Mouse (Mus musculus) embryonic facial prominence, embryonic 13.5 days (tissue): ENCODE results near the gene Abcc6. TPM values are rescaled to one million over a fixed set of nuclear protein-coding genes. Genes with fewer than 3 reads are reported as not detected.

Experiments
- ATAC-seq: fragments of 200-750 bp; cut with Nextera tagmentation; 2 replicates; pipeline ENCODE4 v1.8.0; 2017; ENCODE audit warnings: low read depth; ENCODE audit not compliant: insufficient number of reproducible peaks, insufficient read depth, low FRiP score, low TSS enrichment
- H3K27ac ChIP-seq: fragments of 300-500 bp; sonication (generic); 2 replicates; pipeline ENCODE4 v1.5.1; 2015; ENCODE audit warnings: moderate library complexity, mild to moderate bottlenecking, inconsistent platforms
- H3K27me3 ChIP-seq: fragments of 300-500 bp; sonication (generic); 2 replicates; pipeline ENCODE4 v1.6.1; 2015; ENCODE audit warnings: mild to moderate bottlenecking, inconsistent platforms
- H3K36me3 ChIP-seq: fragments of 300-500 bp; sonication (generic); 2 replicates; pipeline ENCODE4 v1.6.1; 2015; ENCODE audit warnings: mild to moderate bottlenecking, inconsistent platforms
- H3K4me1 ChIP-seq: fragments of 300-500 bp; sonication (generic); 2 replicates; pipeline ENCODE4 v1.6.1; 2015; ENCODE audit warnings: inconsistent platforms
- H3K4me2 ChIP-seq: fragments of 300-500 bp; sonication (generic); 2 replicates; pipeline ENCODE4 v1.6.1; 2015; ENCODE audit warnings: moderate library complexity, mild to moderate bottlenecking, inconsistent platforms
- H3K4me3 ChIP-seq: fragments of 300-500 bp; sonication (generic); 2 replicates; pipeline ENCODE4 v1.5.1; 2015; ENCODE audit warnings: mild to moderate bottlenecking, inconsistent platforms
- H3K9ac ChIP-seq: fragments of 300-500 bp; sonication (generic); 2 replicates; pipeline ENCODE4 v1.6.1; 2015; ENCODE audit warnings: mild to moderate bottlenecking, inconsistent platforms
- H3K9me3 ChIP-seq: fragments of 300-500 bp; sonication (generic); 2 replicates; pipeline ENCODE4 v1.6.1; 2016; ENCODE audit warnings: inconsistent platforms
- WGBS: fragments of 180-500 bp; shearing (Covaris S2); methylation state at CpG from one replicate; pipeline ENCODE4 v1.1.7; 2015; ENCODE audit warnings: mixed read lengths; 5-methylcytosine and 5-hydroxymethylcytosine counted together
- polyA plus RNA-seq: library from polyadenylated mRNA; unstranded; fragments of >200 nt; fragmentation: Nextera tagmentation; extraction: Ambion mirVana; gene quantifications from 2 replicates; pipeline ENCODE4 v1.2.1, GENCODE M21; 2015

Abcc6 gene
- 0.25 TPM in 2 replicates for polyA plus RNA-seq

GRCm38 (mm10) chr7:46030145-46030488, at the start of gene Abcc6:
Gene Abcc6 (minus strand): TSS chr7:46030302.
- H3K4me2 ChIP-seq = peak within 1 kb of the TSS; percentile 45
- no peak within 1 kb of the TSS for H3K27ac ChIP-seq
- WGBS = 7% methylated on average over 11 of the region's 11 CpGs
- peaks cover 5% of the 10 kb centered on the region; the same call in 1 of the 2 replicates for H3K27me3 ChIP-seq
- H3K4me1 ChIP-seq = peaks cover 23% of the 10 kb centered on the region
- H3K9ac ChIP-seq = peak within 1 kb of the TSS; percentile 60
- no peaks in the 10 kb centered on the region for H3K9me3 ChIP-seq
- H3K36me3 ChIP-seq = no peaks in the 10 kb centered on the region
- ATAC-seq = no peak
- peak within 1 kb of the TSS; percentile 6; the same call in 1 of the 2 replicates for H3K4me3 ChIP-seq

- WGBS = 91% methylated on average over 12 of the region's 12 CpGs
- H3K4me2 ChIP-seq = no peak overlapping the region
- H3K27ac ChIP-seq = no peak overlapping the region
- peaks cover 96% of the 10 kb centered on the region for H3K36me3 ChIP-seq
- H3K9me3 ChIP-seq = no peaks in the 10 kb centered on the region
- no peak for ATAC-seq
- no peaks in the 10 kb centered on the region for H3K4me1 ChIP-seq
- no peak overlapping the region for H3K4me3 ChIP-seq
- H3K27me3 ChIP-seq = no peaks in the 10 kb centered on the region
- H3K9ac ChIP-seq = 0 out of 2 replicates have a peak overlapping the region, but pooled peaks have one; percentile 21
These were observed 47.6 kb upstream of the Abcc6 start for GRCm38 (mm10) chr7:46077675-46078074.

- H3K9me3 ChIP-seq = no peaks in the 10 kb centered on the region
- no peak for ATAC-seq
- WGBS = 83% methylated on average over 7 of the region's 7 CpGs
- H3K27me3 ChIP-seq = no peaks in the 10 kb centered on the region
- H3K36me3 ChIP-seq = peaks cover 96% of the 10 kb centered on the region
- H3K9ac ChIP-seq = no peak overlapping the region
- no peaks in the 10 kb centered on the region for H3K4me1 ChIP-seq
- no peak overlapping the region for H3K27ac ChIP-seq
- H3K4me3 ChIP-seq = no peak overlapping the region
- no peak overlapping the region for H3K4me2 ChIP-seq
These were observed 46.7 kb upstream of the Abcc6 start for GRCm38 (mm10) chr7:46076844-46077243.

GRCm38 (mm10) chr7:46068831-46069230, 38.7 kb upstream of the Abcc6 start:
- Histone ChIP-seq H3K4me3 (no peak overlapping the region), H3K36me3 (peaks cover 93% of the 10 kb centered on the region)
- no peak for ATAC-seq

GRCm38 (mm10) chr7:46063296-46063695, 33.2 kb upstream of the Abcc6 start:
- Histone ChIP-seq H3K9ac (no peak overlapping the region), H3K4me2 (no peak overlapping the region), H3K27ac (no peak overlapping the region), H3K4me3 (no peak overlapping the region), H3K27me3 (no peaks in the 10 kb centered on the region), H3K36me3 (peaks cover 93% of the 10 kb centered on the region), H3K4me1 (no peaks in the 10 kb centered on the region), H3K9me3 (no peaks in the 10 kb centered on the region)
- no peak for ATAC-seq
- 93% methylated on average over 6 of the region's 6 CpGs for WGBS

More at GRCm38 (mm10) chr7:46068831-46069230, 38.7 kb upstream of the Abcc6 start:
- H3K9me3 ChIP-seq = no peaks in the 10 kb centered on the region
- no peak overlapping the region for H3K27ac ChIP-seq
- no peak overlapping the region for H3K4me2 ChIP-seq
- no peak overlapping the region for H3K9ac ChIP-seq
- no peaks in the 10 kb centered on the region for H3K27me3 ChIP-seq
- 92% methylated on average over 8 of the region's 8 CpGs for WGBS
- H3K4me1 ChIP-seq = no peaks in the 10 kb centered on the region

GRCm38 (mm10) chr7:46061614-46062013, 31.5 kb upstream of the Abcc6 start:
- no peak for ATAC-seq
- H3K36me3 ChIP-seq = peaks cover 93% of the 10 kb centered on the region

GRCm38 (mm10) chr7:46060688-46061087, 30.6 kb upstream of the Abcc6 start:
- H3K4me1 ChIP-seq = no peaks in the 10 kb centered on the region
- H3K27me3 ChIP-seq = no peaks in the 10 kb centered on the region
- no peaks in the 10 kb centered on the region for H3K9me3 ChIP-seq
- no peak overlapping the region for H3K4me3 ChIP-seq
- no peak overlapping the region for H3K27ac ChIP-seq
- no peak for ATAC-seq
- no peak overlapping the region for H3K4me2 ChIP-seq
- WGBS = 92% methylated on average over 8 of the region's 8 CpGs
- no peak overlapping the region for H3K9ac ChIP-seq
- H3K36me3 ChIP-seq = peaks cover 92% of the 10 kb centered on the region

More at GRCm38 (mm10) chr7:46061614-46062013, 31.5 kb upstream of the Abcc6 start:
- no peak overlapping the region for H3K27ac ChIP-seq
- no peak overlapping the region for H3K9ac ChIP-seq
- H3K4me2 ChIP-seq = no peak overlapping the region
- no peak overlapping the region for H3K4me3 ChIP-seq
- WGBS = 93% methylated on average over 16 of the region's 16 CpGs
- no peaks in the 10 kb centered on the region for H3K9me3 ChIP-seq
- H3K4me1 ChIP-seq = no peaks in the 10 kb centered on the region
- no peaks in the 10 kb centered on the region for H3K27me3 ChIP-seq

GRCm38 (mm10) chr7:46058882-46059281, 28.8 kb upstream of the Abcc6 start:
- no peaks in the 10 kb centered on the region for H3K27me3 ChIP-seq

GRCm38 (mm10) chr7:46053566-46053965, 23.5 kb upstream of the Abcc6 start:
- Histone ChIP-seq H3K36me3 (peaks cover 83% of the 10 kb centered on the region), H3K9me3 (no peaks in the 10 kb centered on the region), H3K4me3 (no peak overlapping the region), H3K27me3 (no peaks in the 10 kb centered on the region), H3K4me2 (no peak overlapping the region), H3K27ac (no peak overlapping the region), H3K4me1 (no peaks in the 10 kb centered on the region), H3K9ac (no peak overlapping the region)
- 94% methylated on average over 3 of the region's 3 CpGs for WGBS
- ATAC-seq = no peak

More at GRCm38 (mm10) chr7:46058882-46059281, 28.8 kb upstream of the Abcc6 start:
- WGBS = 92% methylated on average over 11 of the region's 11 CpGs
- peaks cover 95% of the 10 kb centered on the region for H3K36me3 ChIP-seq
- no peaks in the 10 kb centered on the region for H3K4me1 ChIP-seq
- H3K9ac ChIP-seq = no peak overlapping the region
- H3K27ac ChIP-seq = no peak overlapping the region
- H3K4me3 ChIP-seq = no peak overlapping the region
- no peak for ATAC-seq
- H3K9me3 ChIP-seq = no peaks in the 10 kb centered on the region
- H3K4me2 ChIP-seq = no peak overlapping the region

GRCm38 (mm10) chr7:46052161-46052821, 22.2 kb upstream of the Abcc6 start:
- WGBS = 87% methylated on average over 4 of the region's 4 CpGs
- Histone ChIP-seq H3K9me3 (no peaks in the 10 kb centered on the region), H3K27ac (no peak overlapping the region), H3K4me1 (no peaks in the 10 kb centered on the region), H3K9ac (no peak overlapping the region), H3K36me3 (peaks cover 83% of the 10 kb centered on the region), H3K4me3 (no peak overlapping the region), H3K27me3 (no peaks in the 10 kb centered on the region), H3K4me2 (no peak overlapping the region)
- no peak for ATAC-seq

GRCm38 (mm10) chr7:46049981-46050380, 19.9 kb upstream of the Abcc6 start:
- no peak for ATAC-seq
- peaks cover 81% of the 10 kb centered on the region for H3K36me3 ChIP-seq
- 85% methylated on average over 7 of the region's 7 CpGs for WGBS

GRCm38 (mm10) chr7:46047873-46048562, 17.9 kb upstream of the Abcc6 start:
- Histone ChIP-seq H3K9me3 (no peaks in the 10 kb centered on the region), H3K27me3 (no peaks in the 10 kb centered on the region), H3K9ac (no peak overlapping the region), H3K36me3 (peaks cover 81% of the 10 kb centered on the region), H3K4me1 (no peaks in the 10 kb centered on the region), H3K4me3 (no peak overlapping the region), H3K27ac (no peak overlapping the region), H3K4me2 (no peak overlapping the region)
- no peak for ATAC-seq
- WGBS = 91% methylated on average over 13 of the region's 13 CpGs

More at GRCm38 (mm10) chr7:46049981-46050380, 19.9 kb upstream of the Abcc6 start:
- no peaks in the 10 kb centered on the region for H3K9me3 ChIP-seq
- no peak overlapping the region for H3K27ac ChIP-seq
- H3K9ac ChIP-seq = no peak overlapping the region
- H3K4me2 ChIP-seq = no peak overlapping the region
- H3K27me3 ChIP-seq = no peaks in the 10 kb centered on the region
- H3K4me1 ChIP-seq = no peaks in the 10 kb centered on the region
- H3K4me3 ChIP-seq = no peak overlapping the region
